In genomic region chr6:146633097-146633496, GRCm38 (mm10) we compare ENCODE assay signal across 8 mouse cellular contexts. TPM values are rescaled to one million over a fixed set of nuclear protein-coding genes. Genes with fewer than 3 reads are reported as not detected.
DNase-seq lines count a peak whose midpoint lies in the region; ATAC-seq and TF ChIP-seq lines count a peak whose summit lies in the region.

No protein-coding gene starts in this region.

- peaks cover 40% of the 10 kb centered on the region for H3K4me1 ChIP-seq in heart, embryonic 10.5 days
- peaks cover 30% of the 10 kb centered on the region for H3K4me1 ChIP-seq in bone marrow macrophage, adult 2 months (ENCODE audit: control insufficient read depth, insufficient read depth, low read length)
- peaks cover 40% of the 10 kb centered on the region for H3K4me1 ChIP-seq in heart, embryonic 13.5 days
- peaks cover 44 to 48% of the 10 kb centered on the region in 2 experiments for H3K4me1 ChIP-seq in liver, embryonic 14.5 days (replicated peaks; ENCODE audit: control insufficient read depth in 2 of 2, insufficient read depth in 2 of 2, low read length in 1 of 2)

- 50% methylated on average over 8 of the region's 8 CpGs for WGBS in heart, embryonic 10.5 days
- 46% methylated on average over 8 of the region's 8 CpGs for WGBS in heart, embryonic 13.5 days
- 44% methylated on average over 8 of the region's 8 CpGs for WGBS in liver, embryonic 14.5 days (ENCODE audit: insufficient replicate concordance)

- no peak for ATAC-seq in heart, embryonic 13.5 days (ENCODE audit: extremely low read depth, insufficient number of reproducible peaks, low FRiP score, low TSS enrichment)
- no peak for ATAC-seq in liver, embryonic 14.5 days (ENCODE audit: insufficient read depth)
- no peak for ATAC-seq in erythroid progenitor cell, adult 5-6 weeks (replicated peaks; ENCODE audit: low FRiP score, poor library complexity, severe bottlenecking)

- H3K9me3 ChIP-seq in heart, embryonic 10.5 days = no peaks in the 10 kb centered on the region
- H3K9me3 ChIP-seq in heart, embryonic 13.5 days = no peaks in the 10 kb centered on the region
- H3K9me3 ChIP-seq in liver, embryonic 14.5 days (ENCODE audit: control insufficient read depth, low read length) = no peaks in the 10 kb centered on the region

- H3K36me3 ChIP-seq in heart, embryonic 10.5 days = no peaks in the 10 kb centered on the region
- no peaks in the 10 kb centered on the region for H3K36me3 ChIP-seq in heart, embryonic 13.5 days
- H3K36me3 ChIP-seq in liver, embryonic 14.5 days (replicated peaks; ENCODE audit: control insufficient read depth, insufficient read depth, low read depth) = peaks cover 3% of the 10 kb centered on the region

- no peaks in the 10 kb centered on the region for H3K27me3 ChIP-seq in heart, embryonic 10.5 days (ENCODE audit: insufficient read depth, poor library complexity, severe bottlenecking)
- no peaks in the 10 kb centered on the region for H3K27me3 ChIP-seq in heart, embryonic 13.5 days (replicated peaks)
- no peaks in the 10 kb centered on the region for H3K27me3 ChIP-seq in liver, embryonic 14.5 days (ENCODE audit: control insufficient read depth, insufficient read depth, low read length)

- TF ChIP-seq EP300 in liver, embryonic 14.5 days (IDR thresholded peaks at IDR 0.05; ENCODE audit: low read depth) = no peak

- H3K9ac ChIP-seq in heart, embryonic 13.5 days = peak overlapping the region; percentile 89
- H3K9ac ChIP-seq in liver, embryonic 14.5 days (replicated peaks) = peak overlapping the region; percentile 91

- no peak for TF ChIP-seq POLR2A in bone marrow macrophage, adult 2 months (IDR thresholded peaks at IDR 0.05; ENCODE audit: borderline replicate concordance, low read depth, low read length)

- H3K4me3 ChIP-seq in heart, embryonic 10.5 days = peak overlapping the region; percentile 84
- peak overlapping the region; percentile 61 for H3K4me3 ChIP-seq in bone marrow macrophage, adult 2 months (ENCODE audit: insufficient read depth, low read length)
- peak overlapping the region; percentile 85 for H3K4me3 ChIP-seq in heart, embryonic 13.5 days
- H3K4me3 ChIP-seq in liver, embryonic 14.5 days (ENCODE audit: insufficient read depth in 1 of 2, low read depth in 2 of 2, low read length in 2 of 2) = peak overlapping the region; percentile 77 to 91

- peak; percentile 71 for DNase-seq in heart, embryonic 10.5 days (ENCODE audit: low spot score)
- DNase-seq in heart, adult 9 months (ENCODE audit: low spot score in 2 of 2) = no peak
- DNase-seq in liver, embryonic 14.5 days (ENCODE audit: low read depth in 3 of 3, low spot score in 3 of 3) = no peak
- DNase-seq in right cerebral cortex, adult 2 months (ENCODE audit: low spot score in 2 of 2) = no peak
- no peak for DNase-seq in natural killer cell, adult 2 months (ENCODE audit: low spot score in 2 of 2)

- no peak for TF ChIP-seq CTCF in bone marrow macrophage, adult 2 months (IDR thresholded peaks at IDR 0.05; ENCODE audit: low read depth, low read length)
- TF ChIP-seq CTCF in liver, embryonic 14.5 days (IDR thresholded peaks at IDR 0.05; ENCODE audit: low read depth) = no peak

- H3K4me2 ChIP-seq in heart, embryonic 13.5 days = peak overlapping the region; percentile 74
- peak overlapping the region; percentile 81 for H3K4me2 ChIP-seq in liver, embryonic 14.5 days (ENCODE audit: low read depth)

- H3K27ac ChIP-seq in heart, embryonic 10.5 days = peak overlapping the region; percentile 97; the same call in 1 of the 2 replicates
- no peak overlapping the region for H3K27ac ChIP-seq in bone marrow macrophage, adult 2 months (ENCODE audit: insufficient read depth, low read depth, low read length)
- peak overlapping the region; percentile 90; the same call in 1 of the 2 replicates for H3K27ac ChIP-seq in heart, embryonic 13.5 days (replicated peaks)
- H3K27ac ChIP-seq in liver, embryonic 14.5 days = peak overlapping the region; percentile 53

RNA-seq across cellular contexts. Expression of gene Med21, which starts 9.2 kb away (rescaled TPM):
- polyA plus RNA-seq in heart, embryonic 10.5 days (2016; fragmentation: Nextera tagmentation; extraction: Ambion mirVana) = 123 and 129 TPM in 2 replicates
- polyA plus RNA-seq in bone marrow macrophage, adult 2 months (2012; ENCODE audit: insufficient read depth, insufficient read length, missing spikeins) = 39.7 and 54.2 TPM in 2 replicates
- polyA plus RNA-seq in heart, embryonic 13.5 days (2015; fragmentation: Nextera tagmentation; extraction: Ambion mirVana) = 139 and 155 TPM in 2 replicates
- 34.7 and 44.7 TPM in 2 replicates for polyA plus RNA-seq in liver, embryonic 14.5 days (2012; rRNA removed)
- 64.1 and 65.8 TPM in 2 replicates for polyA plus RNA-seq in liver, embryonic 14.5 days (2014; fragmentation: Nextera tagmentation; extraction: Ambion mirVana)
- total RNA-seq in erythroid progenitor cell, adult 5-6 weeks (2015; ENCODE audit: low replicate concordance) = 71.4 and 112 TPM in 2 replicates
- total RNA-seq in erythroid progenitor cell, adult 5-6 weeks (2017; ENCODE audit: low replicate concordance) = 65.8 and 73.0 TPM in 2 replicates

RNA-seq across cellular contexts. Expression of gene Tm7sf3, which starts 9.5 kb away (rescaled TPM):
- 38.3 and 46.9 TPM in 2 replicates for polyA plus RNA-seq in heart, embryonic 10.5 days (2016; fragmentation: Nextera tagmentation; extraction: Ambion mirVana)
- 16.3 and 17.0 TPM in 2 replicates for polyA plus RNA-seq in bone marrow macrophage, adult 2 months (2012; ENCODE audit: insufficient read depth, insufficient read length, missing spikeins)
- polyA plus RNA-seq in heart, embryonic 13.5 days (2015; fragmentation: Nextera tagmentation; extraction: Ambion mirVana) = 36.4 and 38.9 TPM in 2 replicates
- polyA plus RNA-seq in liver, embryonic 14.5 days (2012; rRNA removed) = 9.4 and 11.2 TPM in 2 replicates
- polyA plus RNA-seq in liver, embryonic 14.5 days (2014; fragmentation: Nextera tagmentation; extraction: Ambion mirVana) = 24.8 and 27.6 TPM in 2 replicates
- 41.1 and 67.5 TPM in 2 replicates for total RNA-seq in erythroid progenitor cell, adult 5-6 weeks (2015; ENCODE audit: low replicate concordance)
- 47.8 and 49.5 TPM in 2 replicates for total RNA-seq in erythroid progenitor cell, adult 5-6 weeks (2017; ENCODE audit: low replicate concordance)

RNA-seq across cellular contexts. Expression of gene Ints13, which starts 55.5 kb away (rescaled TPM):
- 54.5 and 63.1 TPM in 2 replicates for polyA plus RNA-seq in heart, embryonic 10.5 days (2016; fragmentation: Nextera tagmentation; extraction: Ambion mirVana)
- polyA plus RNA-seq in bone marrow macrophage, adult 2 months (2012; ENCODE audit: insufficient read depth, insufficient read length, missing spikeins) = 35.1 and 36.9 TPM in 2 replicates
- 43.4 and 50.9 TPM in 2 replicates for polyA plus RNA-seq in heart, embryonic 13.5 days (2015; fragmentation: Nextera tagmentation; extraction: Ambion mirVana)
- 14.7 and 23.2 TPM in 2 replicates for polyA plus RNA-seq in liver, embryonic 14.5 days (2012; rRNA removed)
- polyA plus RNA-seq in liver, embryonic 14.5 days (2014; fragmentation: Nextera tagmentation; extraction: Ambion mirVana) = 27.8 and 29.0 TPM in 2 replicates
- total RNA-seq in erythroid progenitor cell, adult 5-6 weeks (2015; ENCODE audit: low replicate concordance) = 108 and 132 TPM in 2 replicates
- total RNA-seq in erythroid progenitor cell, adult 5-6 weeks (2017; ENCODE audit: low replicate concordance) = 110 and 121 TPM in 2 replicates

RNA-seq across cellular contexts. Expression of gene Fgfr1op2, which starts 56.1 kb away (rescaled TPM):
- 85.1 and 91.3 TPM in 2 replicates for polyA plus RNA-seq in heart, embryonic 10.5 days (2016; fragmentation: Nextera tagmentation; extraction: Ambion mirVana)
- 135 and 136 TPM in 2 replicates for polyA plus RNA-seq in bone marrow macrophage, adult 2 months (2012; ENCODE audit: insufficient read depth, insufficient read length, missing spikeins)
- 79.8 and 86.3 TPM in 2 replicates for polyA plus RNA-seq in heart, embryonic 13.5 days (2015; fragmentation: Nextera tagmentation; extraction: Ambion mirVana)
- 23.3 and 42.1 TPM in 2 replicates for polyA plus RNA-seq in liver, embryonic 14.5 days (2012; rRNA removed)
- polyA plus RNA-seq in liver, embryonic 14.5 days (2014; fragmentation: Nextera tagmentation; extraction: Ambion mirVana) = 92.6 and 99.8 TPM in 2 replicates
- total RNA-seq in erythroid progenitor cell, adult 5-6 weeks (2015; ENCODE audit: low replicate concordance) = 191 and 241 TPM in 2 replicates
- 160 and 213 TPM in 2 replicates for total RNA-seq in erythroid progenitor cell, adult 5-6 weeks (2017; ENCODE audit: low replicate concordance)
